Comparison of ENCODE assay signal across 12 mouse cellular contexts in genomic region chr2:143851354-143852221, GRCm38 (mm10). TPM values are rescaled to one million over a fixed set of nuclear protein-coding genes. Genes with fewer than 3 reads are reported as not detected.
A peak's percentile ranks its signal among the peaks of the same experiment; 100 is the strongest.
DNase-seq lines count a peak whose midpoint lies in the region; ATAC-seq and TF ChIP-seq lines count a peak whose summit lies in the region.
"Had no signal": no experiment of that assay in that cellular context is flagged by ENCODE, and none has a peak within 500 bp of the region (broad histone marks: within the 10 kb centered on the region; RNA-seq: fewer than 3 reads in every experiment).

No protein-coding gene starts in this region.

- H3K4me2 ChIP-seq in hindbrain, embryonic 13.5 days = no peak overlapping the region
- H3K4me2 ChIP-seq in hindbrain, embryonic 12.5 days (replicated peaks) = no peak overlapping the region
- H3K4me2 ChIP-seq: limb, embryonic 13.5 days had no signal

- H3K4me1 ChIP-seq in cerebellum, adult 2 months (ENCODE audit: control insufficient read depth, insufficient read depth, low read length) = 0 out of 2 replicates have a peak, but pooled peaks cover 4% of the 10 kb centered on the region
- H3K4me1 ChIP-seq in hindbrain, embryonic 13.5 days (replicated peaks) = peaks cover 12% of the 10 kb centered on the region
- no peaks in the 10 kb centered on the region for H3K4me1 ChIP-seq in hindbrain, embryonic 12.5 days

- TF ChIP-seq POLR2A in cerebellum, adult 2 months (IDR thresholded peaks at IDR 0.05; ENCODE audit: borderline replicate concordance, insufficient read depth, low read length) = no peak
- TF ChIP-seq POLR2A in brain, embryonic 14.5 days (IDR thresholded peaks at IDR 0.05; ENCODE audit: borderline replicate concordance, extremely low read depth, insufficient read depth, insufficient read length, poor library complexity, severe bottlenecking) = no peak

- H3K36me3 ChIP-seq in hindbrain, embryonic 13.5 days = no peaks in the 10 kb centered on the region
- H3K36me3 ChIP-seq in hindbrain, embryonic 12.5 days = no peaks in the 10 kb centered on the region
- H3K36me3 ChIP-seq: limb, embryonic 13.5 days had no signal

- 20% methylated on average over 12 of the region's 12 CpGs for WGBS in cerebellum, adult 2 months
- WGBS in hindbrain, embryonic 13.5 days = 75% methylated on average over 12 of the region's 12 CpGs
- whole genome bisulfite sequencing in hindbrain, embryonic 12.5 days = 82% methylated on average over 12 of the region's 12 CpGs

- no peak for ATAC-seq in hindbrain, embryonic 13.5 days (ENCODE audit: low FRiP score)
- ATAC-seq in hindbrain, embryonic 12.5 days (ENCODE audit: low FRiP score) = no peak
- ATAC-seq: Patski had no signal

- no peak overlapping the region for H3K9ac ChIP-seq in hindbrain, embryonic 13.5 days
- no peak overlapping the region for H3K9ac ChIP-seq in hindbrain, embryonic 12.5 days
- H3K9ac ChIP-seq: limb, embryonic 13.5 days had no signal

- peak; percentile 23 to 39 for DNase-seq in cerebellum, adult 2 months
- no peak for DNase-seq in cerebellum, adult 11-12 months
- peak; percentile 67 for DNase-seq in brain, embryonic 14.5 days (ENCODE audit: low read depth)
- DNase-seq in layer of hippocampus, adult 18-20 months (ENCODE audit: low spot score in 2 of 2) = peak; percentile 46 to 69
- DNase-seq in Muller cell, postnatal 12 days (ENCODE audit: inconsistent ontology term) = no peak
- DNase-seq in kidney, adult 11 months = no peak
- DNase-seq: thymus, adult 18-20 months had no signal

- H3K9me3 ChIP-seq in hindbrain, embryonic 13.5 days = no peaks in the 10 kb centered on the region
- H3K9me3 ChIP-seq in hindbrain, embryonic 12.5 days (replicated peaks) = no peaks in the 10 kb centered on the region
- H3K9me3 ChIP-seq: limb, embryonic 13.5 days had no signal

- no peak for TF ChIP-seq CTCF in cerebellum, adult 2 months (IDR thresholded peaks at IDR 0.05; ENCODE audit: borderline replicate concordance, insufficient read depth, low read depth, low read length)
- TF ChIP-seq CTCF in brain, embryonic 14.5 days (IDR thresholded peaks at IDR 0.05; ENCODE audit: borderline replicate concordance, extremely low read depth, insufficient read depth, insufficient read length) = no peak

- H3K27ac ChIP-seq in cerebellum, adult 2 months (ENCODE audit: insufficient read depth, low read length) = no peak overlapping the region
- peak overlapping the region; percentile 18; the same call in 1 of the 2 replicates for H3K27ac ChIP-seq in hindbrain, embryonic 13.5 days
- H3K27ac ChIP-seq in hindbrain, embryonic 12.5 days = no peak overlapping the region
- H3K27ac ChIP-seq: limb, embryonic 13.5 days had no signal

- no peak overlapping the region for H3K4me3 ChIP-seq in cerebellum, adult 2 months (replicated peaks; ENCODE audit: insufficient read depth, low read depth, low read length)
- no peak overlapping the region for H3K4me3 ChIP-seq in hindbrain, embryonic 13.5 days
- H3K4me3 ChIP-seq in hindbrain, embryonic 12.5 days = no peak overlapping the region
- H3K4me3 ChIP-seq: limb, embryonic 13.5 days had no signal

- H3K27me3 ChIP-seq in cerebellum, adult 2 months (ENCODE audit: control insufficient read depth, insufficient read depth, low read length) = no peaks in the 10 kb centered on the region
- H3K27me3 ChIP-seq in hindbrain, embryonic 13.5 days = no peaks in the 10 kb centered on the region
- no peaks in the 10 kb centered on the region for H3K27me3 ChIP-seq in hindbrain, embryonic 12.5 days
- H3K27me3 ChIP-seq: limb, embryonic 13.5 days; Patski had no signal

RNA-seq across cellular contexts. Expression of gene Bfsp1, which starts 11.4 kb away (rescaled TPM):
- polyA plus RNA-seq in cerebellum, adult 2 months (2012; rRNA removed) = 0.49 and 0.65 TPM in 2 replicates
- polyA plus RNA-seq in hindbrain, embryonic 13.5 days (2015; fragmentation: Nextera tagmentation; extraction: Ambion mirVana) = 1.4 and 1.6 TPM in 2 replicates
- polyA plus RNA-seq in hindbrain, embryonic 12.5 days (2016; fragmentation: Nextera tagmentation; extraction: Ambion mirVana) = 2.3 and 2.4 TPM in 2 replicates
- 0.86 and 1.7 TPM in 2 replicates for polyA plus RNA-seq in brain, embryonic 14.5 days (2012; rRNA removed)
- total RNA-seq in layer of hippocampus, adult 18-20 months (2021) = 1 to 10 TPM; 1.1 to 1.5 TPM
- total RNA-seq: hematopoietic stem cell, adult 5-6 weeks had no signal

Comparison
In these comparisons a context has a peak if more than half of its experiments do, and no peak if none do; other contexts are left out.
1. DNase-seq: peak in cerebellum, adult 2 months (2 of 2), brain, embryonic 14.5 days (single experiment) and layer of hippocampus, adult 18-20 months (2 of 2); none in cerebellum, adult 11-12 months (single experiment), Muller cell, postnatal 12 days (single experiment) and kidney, adult 11 months (single experiment).